Mouse (Mus musculus) ES-Bruce4 (cell line): Measurements from ENCODE around the gene Swi5. TPM values are rescaled to one million over a fixed set of nuclear protein-coding genes. Genes with fewer than 3 reads are reported as not detected.

Source experiments
- H3K27ac ChIP-seq: 2 replicates; pipeline ENCODE4 v1.5.1; 2012; ENCODE audit warnings: low read length, inconsistent platforms; ENCODE audit not compliant: insufficient read depth
- H3K27me3 ChIP-seq: 2 replicates; pipeline ENCODE4 v1.6.1; 2012; ENCODE audit warnings: mild to moderate bottlenecking, low read length, inconsistent platforms; ENCODE audit not compliant: control insufficient read depth, poor library complexity, insufficient read depth, severe bottlenecking
- H3K36me3 ChIP-seq: 2 replicates; pipeline ENCODE4 v1.6.1; 2012; ENCODE audit warnings: inconsistent platforms, mild to moderate bottlenecking, low read length, moderate library complexity; ENCODE audit not compliant: control insufficient read depth, poor library complexity, insufficient read depth, severe bottlenecking
- H3K4me1 ChIP-seq: one replicate; pipeline ENCODE4 v1.8.1; 2011; ENCODE audit warnings: low read length; ENCODE audit not compliant: control insufficient read depth, insufficient read depth
- H3K4me3 ChIP-seq: 2 replicates; pipeline ENCODE4 v1.5.1; 2011; ENCODE audit warnings: low read depth, mild to moderate bottlenecking, low read length
- H3K9ac ChIP-seq: 2 replicates; pipeline ENCODE4 v1.6.1; 2012; ENCODE audit warnings: low read depth, mild to moderate bottlenecking, inconsistent platforms; ENCODE audit not compliant: poor library complexity, severe bottlenecking
- H3K9me3 ChIP-seq: replicated peaks from 2 replicates; pipeline ENCODE4 v1.6.1; 2012; ENCODE audit warnings: mild to moderate bottlenecking, low read length, inconsistent platforms; ENCODE audit not compliant: control insufficient read depth, poor library complexity, insufficient read depth, severe bottlenecking
- CTCF ChIP-seq: IDR thresholded peaks from one replicate; pipeline ENCODE4 v1.8.1; 2011; ENCODE audit warnings: low read depth, low read length
- EP300 ChIP-seq: IDR thresholded peaks from 2 replicates; pipeline ENCODE4 v1.6.1; 2011; ENCODE audit warnings: low read depth, low read length; ENCODE audit not compliant: insufficient read depth
- POLR2A ChIP-seq: IDR thresholded peaks from one replicate; pipeline ENCODE4 v1.8.1; 2011; ENCODE audit warnings: low read length; ENCODE audit not compliant: insufficient read depth
- polyA plus RNA-seq: library from polyadenylated mRNA; stranded (reverse); fragments of >200 nt; gene quantifications from 2 replicates; pipeline ENCODE4 v1.2.4, GENCODE M21; 2011; ENCODE audit warnings: low read depth; ENCODE audit not compliant: missing spikeins, insufficient read depth, insufficient read length

The Swi5 gene
- 553 and 558 TPM in 2 replicates for polyA plus RNA-seq

DNA sequence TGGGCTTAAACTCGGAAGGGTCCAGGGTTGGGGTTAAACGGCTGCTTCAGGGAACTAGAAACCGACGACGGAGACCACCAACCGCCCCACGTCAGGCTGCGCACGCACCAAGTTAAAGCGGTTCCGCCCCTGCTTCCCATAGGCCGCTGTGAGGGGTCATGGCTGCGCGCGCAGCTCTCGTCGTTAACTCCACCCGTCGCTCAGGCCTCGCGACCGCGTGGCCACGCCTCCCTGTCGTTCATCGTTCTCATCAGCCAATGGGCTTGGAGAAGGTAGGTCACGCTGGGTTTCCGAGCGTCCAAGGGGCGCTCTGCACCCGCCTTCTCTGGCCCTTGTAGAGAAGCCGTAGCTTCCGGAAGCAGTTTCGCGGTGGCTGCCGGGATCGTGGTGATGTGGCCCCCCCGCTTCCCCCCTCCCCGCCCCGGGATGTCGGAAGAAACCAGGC, at the start of gene Swi5:
Gene Swi5 (minus strand): TSS at position 153 of the 445 bp plus-strand sequence.
- TF ChIP-seq EP300 (no peak), CTCF (no peak), POLR2A (no peak)
- Histone ChIP-seq H3K9ac (peak within 1 kb of the TSS; percentile 93), H3K4me1 (no peaks in the 10 kb centered on the region), H3K27ac (no peak within 1 kb of the TSS), H3K9me3 (no peaks in the 10 kb centered on the region), H3K4me3 (peak within 1 kb of the TSS; percentile 100), H3K27me3 (no peaks in the 10 kb centered on the region), H3K36me3 (peaks cover 18% of the 10 kb centered on the region)

DNA sequence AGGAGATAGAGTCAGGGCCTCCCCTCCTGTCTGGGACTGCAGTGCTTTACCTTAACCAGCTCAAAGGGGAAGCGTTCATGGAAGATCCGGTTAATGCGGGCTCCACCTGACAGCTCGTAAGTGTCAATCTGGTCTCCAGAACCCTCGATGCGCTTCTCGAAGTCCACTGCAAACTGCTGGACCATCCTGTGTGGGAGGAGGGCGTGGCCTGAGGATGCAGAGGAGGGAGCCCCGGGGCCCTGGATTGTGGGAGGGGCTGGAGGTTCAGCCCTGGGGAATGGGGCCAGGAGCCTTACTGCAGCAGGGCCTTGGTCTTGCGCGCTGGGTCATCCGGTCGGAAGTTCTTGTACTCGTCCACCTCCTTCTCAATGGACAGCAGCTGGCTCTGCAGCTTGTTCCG, 48.0 kb upstream of the Swi5 start:
- H3K36me3 ChIP-seq = no peaks in the 10 kb centered on the region
- H3K9me3 ChIP-seq = no peaks in the 10 kb centered on the region
- no peak overlapping the region for H3K9ac ChIP-seq
- no peak overlapping the region for H3K4me3 ChIP-seq
- no peak for TF ChIP-seq POLR2A
- no peak for TF ChIP-seq EP300
- no peak for TF ChIP-seq CTCF
- H3K4me1 ChIP-seq = no peaks in the 10 kb centered on the region
- H3K27ac ChIP-seq = no peak overlapping the region
- H3K27me3 ChIP-seq = no peaks in the 10 kb centered on the region

- no peaks in the 10 kb centered on the region for H3K36me3 ChIP-seq
These were observed 44.3 kb upstream of the Swi5 start for GRCm38 (mm10) chr2:32332159-32332558.

GRCm38 (mm10) chr2:32329531-32329930, 41.7 kb upstream of the Swi5 start:
- H3K9ac ChIP-seq = no peak overlapping the region
- no peak overlapping the region for H3K4me3 ChIP-seq
- no peak overlapping the region for H3K27ac ChIP-seq
- no peaks in the 10 kb centered on the region for H3K36me3 ChIP-seq
- H3K27me3 ChIP-seq = no peaks in the 10 kb centered on the region
- H3K4me1 ChIP-seq = peaks cover 1% of the 10 kb centered on the region
- no peak for TF ChIP-seq POLR2A
- no peak for TF ChIP-seq CTCF
- TF ChIP-seq EP300 = no peak
- no peaks in the 10 kb centered on the region for H3K9me3 ChIP-seq

More at GRCm38 (mm10) chr2:32332159-32332558, 44.3 kb upstream of the Swi5 start:
- no peaks in the 10 kb centered on the region for H3K27me3 ChIP-seq
- no peak overlapping the region for H3K27ac ChIP-seq
- H3K9me3 ChIP-seq = no peaks in the 10 kb centered on the region
- no peak for TF ChIP-seq POLR2A
- no peak for TF ChIP-seq CTCF
- TF ChIP-seq EP300 = no peak
- H3K9ac ChIP-seq = no peak overlapping the region
- no peak overlapping the region for H3K4me3 ChIP-seq
- H3K4me1 ChIP-seq = peaks cover 1% of the 10 kb centered on the region

- Histone ChIP-seq H3K4me1 (peaks cover 1% of the 10 kb centered on the region), H3K9ac (no peak overlapping the region), H3K9me3 (no peaks in the 10 kb centered on the region), H3K4me3 (no peak overlapping the region), H3K27ac (no peak overlapping the region), H3K27me3 (no peaks in the 10 kb centered on the region), H3K36me3 (no peaks in the 10 kb centered on the region)
- no peak for TF ChIP-seq CTCF
- TF ChIP-seq EP300 = no peak
- no peak for TF ChIP-seq POLR2A
These were observed 41.1 kb upstream of the Swi5 start for GRCm38 (mm10) chr2:32328911-32329460.

GRCm38 (mm10) chr2:32327200-32327599, 39.3 kb upstream of the Swi5 start:
- H3K4me1 ChIP-seq = peaks cover 1% of the 10 kb centered on the region
- H3K4me3 ChIP-seq = no peak overlapping the region
- H3K9ac ChIP-seq = no peak overlapping the region
- no peaks in the 10 kb centered on the region for H3K36me3 ChIP-seq
- no peaks in the 10 kb centered on the region for H3K27me3 ChIP-seq
- TF ChIP-seq POLR2A = no peak
- TF ChIP-seq CTCF = no peak
- TF ChIP-seq EP300 = no peak
- H3K27ac ChIP-seq = no peak overlapping the region
- H3K9me3 ChIP-seq = no peaks in the 10 kb centered on the region
